Mouse (Mus musculus) heart, adult 2 months (tissue): Measurements from ENCODE around the gene Clic3. TPM values are rescaled to one million over a fixed set of nuclear protein-coding genes. Genes with fewer than 3 reads are reported as not detected.

Source experiments
- DNase-seq, 2 experiments: peaks; one replicate each; pipeline ENCODE4 v3.0.0; 2021
- H3K27ac ChIP-seq: fragments of 200-600 bp; 2 replicates; pipeline ENCODE4 v1.8.1; 2022
- H3K27me3 ChIP-seq: fragments of 200-500 bp; 2 replicates; pipeline ENCODE4 v1.6.1; 2012; ENCODE audit warnings: mild to moderate bottlenecking, low read length, inconsistent platforms, mixed read lengths; ENCODE audit not compliant: control insufficient read depth, insufficient read depth
- H3K36me3 ChIP-seq: fragments of 200-500 bp; 2 replicates; pipeline ENCODE4 v1.6.1; 2012; ENCODE audit warnings: low read length, inconsistent platforms; ENCODE audit not compliant: control insufficient read depth, insufficient read depth
- H3K4me1 ChIP-seq: fragments of 200-500 bp; 2 replicates; pipeline ENCODE4 v1.6.1; 2011; ENCODE audit warnings: low read length; ENCODE audit not compliant: control insufficient read depth, insufficient read depth
- H3K4me3 ChIP-seq: fragments of 200-600 bp; 2 replicates; pipeline ENCODE4 v1.8.1; 2022
- H3K79me2 ChIP-seq: fragments of 200-500 bp; replicated peaks from 2 replicates; pipeline ENCODE4 v1.6.1; 2012; ENCODE audit warnings: mild to moderate bottlenecking, inconsistent platforms, low read length, moderate library complexity, mixed read lengths; ENCODE audit not compliant: control insufficient read depth, insufficient read depth
- H3K9ac ChIP-seq: fragments of 200-500 bp; 2 replicates; pipeline ENCODE4 v1.6.1; 2012; ENCODE audit warnings: low read depth, mild to moderate bottlenecking, control low read depth, inconsistent platforms, low read length, mixed read lengths
- CTCF ChIP-seq: fragments of 200-600 bp; IDR thresholded peaks from 2 replicates; pipeline ENCODE4 v1.8.1; 2022; ENCODE audit warnings: antibody characterized with exemption, mild to moderate bottlenecking, moderate library complexity
- EP300 ChIP-seq: fragments of 200-500 bp; IDR thresholded peaks from 2 replicates; pipeline ENCODE4 v1.6.1; 2011; ENCODE audit warnings: low read depth, low read length, control low read depth; ENCODE audit not compliant: insufficient read depth
- POLR2A ChIP-seq: fragments of 200-500 bp; IDR thresholded peaks from 2 replicates; pipeline ENCODE4 v1.6.1; 2011; ENCODE audit warnings: mild to moderate bottlenecking, low read depth, low read length, control low read depth; ENCODE audit not compliant: insufficient read depth
- WGBS: fragments of 180-500 bp; shearing (Covaris S2); methylation state at CpG from one replicate; pipeline ENCODE4 v1.1.7; 2018; 5-methylcytosine and 5-hydroxymethylcytosine counted together
- intact Hi-C: fragments of 180-260 bp; cut with DNase I; formaldehyde crosslinking; loops from one replicate; pipeline ENCODE4 v1.15.1; 2025
- microRNA-seq, 2 experiments: library from miRNA; unstranded; fragments of <30 nt; microRNA quantifications; one replicate each; pipeline ENCODE4 v1.2.0; 2021
- polyA plus RNA-seq: library from polyadenylated mRNA; depleted of rRNA; stranded (reverse); fragments of >200 nt; gene quantifications from 2 replicates; pipeline ENCODE4 v1.2.3, GENCODE M21; 2012; rRNA removed
- total RNA-seq, 2 experiments: library from RNA; stranded (reverse); gene quantifications; 2 replicates each; pipeline ENCODE4 v1.2.3; 2021

Clic3 gene
- total and polyA plus RNA-seq, 3 experiments = 1.4 to 7.4 (median 1.8) TPM

DNA sequence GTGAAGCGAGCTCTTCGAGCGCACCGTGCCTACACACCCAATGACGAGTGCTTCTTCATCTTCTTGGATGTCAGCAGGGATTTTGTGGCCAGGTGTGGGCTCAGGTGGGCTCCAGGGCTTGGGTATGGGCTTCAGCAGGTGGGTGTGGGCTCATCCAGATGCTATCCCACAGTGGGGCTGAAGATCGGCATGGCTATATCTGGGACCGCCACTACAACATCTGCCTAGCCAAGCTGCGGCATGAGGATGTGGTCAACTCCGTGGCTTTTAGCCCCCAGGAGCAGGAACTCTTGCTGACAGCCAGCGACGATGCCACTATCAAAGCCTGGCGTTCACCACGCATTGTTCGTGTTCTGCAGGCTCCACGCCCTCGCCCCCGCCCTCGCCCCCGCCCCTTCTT is 47.9 kb downstream of the Clic3 start:
- no peak overlapping the region for H3K9ac ChIP-seq
- H3K79me2 ChIP-seq = no peaks in the 10 kb centered on the region
- 92% methylated on average over 19 of the region's 19 CpGs for WGBS
- no peaks in the 10 kb centered on the region for H3K36me3 ChIP-seq
- intact Hi-C loops = loop anchor here (5.0 kb wide), 1 partner anchor 43 kb away; the partner anchor contains the start of gene Traf2
- no peak overlapping the region for H3K27ac ChIP-seq
- TF ChIP-seq EP300 (no peak), CTCF (no peak), POLR2A (no peak)
- H3K27me3 ChIP-seq = no peaks in the 10 kb centered on the region
- peaks cover 6% of the 10 kb centered on the region for H3K4me1 ChIP-seq
- no peak overlapping the region for H3K4me3 ChIP-seq
- DNase-seq = no peak

GRCm38 (mm10) chr2:25505000-25505399 is 48.4 kb downstream of the Clic3 start:
- no peak overlapping the region for H3K9ac ChIP-seq
- H3K79me2 ChIP-seq = no peaks in the 10 kb centered on the region
- DNase-seq = no peak
- intact Hi-C loops = loop anchor here (5.0 kb wide), 1 partner anchor 42 kb away; the partner anchor contains the start of gene Traf2
- H3K4me3 ChIP-seq = no peak overlapping the region
- WGBS = 65% methylated on average over 1 of the region's 1 CpGs
- no peak for TF ChIP-seq POLR2A
- TF ChIP-seq CTCF = no peak
- no peak for TF ChIP-seq EP300
- peaks cover 5% of the 10 kb centered on the region for H3K4me1 ChIP-seq
- H3K27me3 ChIP-seq = no peaks in the 10 kb centered on the region
- H3K27ac ChIP-seq = no peak overlapping the region
- no peaks in the 10 kb centered on the region for H3K36me3 ChIP-seq

DNA sequence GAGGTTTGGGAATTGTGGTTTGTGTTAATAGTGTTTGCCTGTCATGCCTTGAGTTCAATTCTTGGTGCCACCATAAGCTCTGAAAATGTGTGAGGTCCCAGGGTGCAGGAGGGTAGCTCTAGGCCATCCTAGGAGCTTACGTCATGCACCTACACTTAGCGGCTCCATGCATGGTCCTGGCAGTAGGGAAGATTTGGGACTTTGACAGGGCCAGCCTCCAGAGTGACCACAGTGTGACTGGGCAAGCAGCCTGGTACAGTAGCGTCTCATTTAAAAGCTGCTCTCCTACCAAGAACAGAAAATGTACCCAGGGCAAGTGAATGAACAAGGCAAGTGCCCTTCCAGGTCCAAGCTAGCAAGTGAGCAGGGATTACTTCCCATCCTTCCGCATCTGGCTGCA is 49.2 kb downstream of the Clic3 start:
- 95% methylated on average over 4 of the region's 4 CpGs for WGBS
- H3K79me2 ChIP-seq = no peaks in the 10 kb centered on the region

GRCm38 (mm10) chr2:25506964-25507363 is 50.3 kb downstream of the Clic3 start:
- no peaks in the 10 kb centered on the region for H3K36me3 ChIP-seq
- intact Hi-C loops = no loop called here
- WGBS = 43% methylated on average over 5 of the region's 5 CpGs
- H3K27me3 ChIP-seq = no peaks in the 10 kb centered on the region
- TF ChIP-seq CTCF (no peak), POLR2A (no peak), EP300 (no peak)
- H3K79me2 ChIP-seq = no peaks in the 10 kb centered on the region
- H3K9ac ChIP-seq = no peak overlapping the region
- DNase-seq = no peak
- no peaks in the 10 kb centered on the region; the same call in 1 of the 2 replicates for H3K4me1 ChIP-seq
- H3K4me3 ChIP-seq = no peak overlapping the region
- H3K27ac ChIP-seq = no peak overlapping the region

More for the DNA sequence above, 49.2 kb downstream of the Clic3 start:
- intact Hi-C loops = no loop called here
- Histone ChIP-seq H3K27me3 (no peaks in the 10 kb centered on the region), H3K4me1 (peaks cover 3% of the 10 kb centered on the region), H3K4me3 (no peak overlapping the region), H3K36me3 (no peaks in the 10 kb centered on the region), H3K9ac (no peak overlapping the region), H3K27ac (no peak overlapping the region)
- no peak for DNase-seq
- TF ChIP-seq POLR2A (no peak), CTCF (no peak), EP300 (no peak)

Small RNA genes lying within 50 kb of the gene (microRNA-seq; reads per million reads assigned to microRNA genes)
- 0 to 0.77 reads per million in 2 experiments for gene Mir3087

Other genes starting within 250 kb of the Clic3 start
Only the 30 nearest of the 44 such genes appear.
- 1 to 10 TPM; 5.9 to 6.7 TPM for gene Tprn, start 194.2 kb upstream of the Clic3 start, total RNA-seq
- gene Tprn, start 194.2 kb upstream of the Clic3 start, polyA plus RNA-seq = 7.5 and 9.9 TPM in 2 replicates
- gene Ssna1, start 184.4 kb upstream of the Clic3 start, total RNA-seq = 10 to 100 TPM; 39.7 to 41.5 TPM
- 33.1 and 36.3 TPM in 2 replicates for gene Ssna1, start 184.4 kb upstream of the Clic3 start, polyA plus RNA-seq
- 10 to 100 TPM; 36.0 to 36.3 TPM for gene Anapc2, start 184.4 kb upstream of the Clic3 start, total RNA-seq
- 57.2 and 68.2 TPM in 2 replicates for gene Anapc2, start 184.4 kb upstream of the Clic3 start, polyA plus RNA-seq
- gene Tmem210, start 168.7 kb upstream of the Clic3 start, total RNA-seq = not detected
- gene Tmem210, start 168.7 kb upstream of the Clic3 start, polyA plus RNA-seq = 0.27 and 0.44 TPM in 2 replicates
- not detected for gene Lrrc26, start 166.9 kb upstream of the Clic3 start, total RNA-seq
- gene Lrrc26, start 166.9 kb upstream of the Clic3 start, polyA plus RNA-seq = 2.9 TPM in 1 of 2 replicates, not detected in the other
- not detected for gene Grin1, start 137.7 kb upstream of the Clic3 start, total RNA-seq
- gene Grin1, start 137.7 kb upstream of the Clic3 start, polyA plus RNA-seq = 0.18 and 0.41 TPM in 2 replicates
- gene Man1b1, start 124.5 kb upstream of the Clic3 start, total RNA-seq = 10 to 100 TPM; 21.6 to 22.5 TPM
- gene Man1b1, start 124.5 kb upstream of the Clic3 start, polyA plus RNA-seq = 8.2 and 9.9 TPM in 2 replicates
- gene Dpp7, start 100.5 kb upstream of the Clic3 start, total RNA-seq = 1 to 10 TPM; 4.8 to 5.4 TPM
- 11.4 and 11.8 TPM in 2 replicates for gene Dpp7, start 100.5 kb upstream of the Clic3 start, polyA plus RNA-seq
- 1 to 10 TPM; 7.2 to 7.9 TPM for gene Uap1l1, start 91.2 kb upstream of the Clic3 start, total RNA-seq
- 7.6 and 8.3 TPM in 2 replicates for gene Uap1l1, start 91.2 kb upstream of the Clic3 start, polyA plus RNA-seq
- gene Sapcd2, start 84.5 kb upstream of the Clic3 start, total RNA-seq = not detected
- gene Sapcd2, start 84.5 kb upstream of the Clic3 start, polyA plus RNA-seq = 0.20 and 0.26 TPM in 2 replicates
- 10 to 100 TPM; 11.1 to 13.5 TPM for gene Entpd2, start 61.0 kb upstream of the Clic3 start, total RNA-seq
- 36.3 and 37.1 TPM in 2 replicates for gene Entpd2, start 61.0 kb upstream of the Clic3 start, polyA plus RNA-seq
- gene Npdc1, start 57.5 kb upstream of the Clic3 start, total RNA-seq = 10 to 100 TPM; 21.3 to 30.4 TPM
- 47.8 and 52.2 TPM in 2 replicates for gene Npdc1, start 57.5 kb upstream of the Clic3 start, polyA plus RNA-seq
- under 1 TPM in 1 of 2 experiments, not detected in 1; 0.11 TPM for gene Fut7, start 33.6 kb upstream of the Clic3 start, total RNA-seq
- 0.43 TPM in 1 of 2 replicates, not detected in the other for gene Fut7, start 33.6 kb upstream of the Clic3 start, polyA plus RNA-seq
- 10 to 100 TPM; 36.1 to 41.1 TPM for gene Abca2, start 28.1 kb upstream of the Clic3 start, total RNA-seq
- gene Abca2, start 28.1 kb upstream of the Clic3 start, polyA plus RNA-seq = 43.4 and 44.2 TPM in 2 replicates
- 10 to 100 TPM; 17.7 to 20.6 TPM for gene Paxx, start 4.3 kb downstream of the Clic3 start, total RNA-seq
- gene Paxx, start 4.3 kb downstream of the Clic3 start, polyA plus RNA-seq = 32.8 and 36.8 TPM in 2 replicates
- gene Ptgds, start 13.2 kb downstream of the Clic3 start, total RNA-seq = 100 to 1,000 TPM; 472 to 774 TPM
- gene Ptgds, start 13.2 kb downstream of the Clic3 start, polyA plus RNA-seq = 198 and 795 TPM in 2 replicates
- not detected for gene Lcn12, start 37.1 kb downstream of the Clic3 start, total RNA-seq
- not detected in 2 replicates for gene Lcn12, start 37.1 kb downstream of the Clic3 start, polyA plus RNA-seq
- gene Fbxw5, start 43.9 kb downstream of the Clic3 start, total RNA-seq = 10 to 100 TPM; 82.7 to 84.8 TPM
- 32.9 and 41.0 TPM in 2 replicates for gene Fbxw5, start 43.9 kb downstream of the Clic3 start, polyA plus RNA-seq
- 1 to 10 TPM; 1.3 to 1.6 TPM for gene C8g, start 44.9 kb downstream of the Clic3 start, total RNA-seq
- gene C8g, start 44.9 kb downstream of the Clic3 start, polyA plus RNA-seq = 4.1 and 6.1 TPM in 2 replicates
- 10 to 100 TPM; 13.5 to 15.8 TPM for gene Traf2, start 90.1 kb downstream of the Clic3 start, total RNA-seq
- 10.8 and 15.1 TPM in 2 replicates for gene Traf2, start 90.1 kb downstream of the Clic3 start, polyA plus RNA-seq
- 100 to 1,000 TPM; 211 to 222 TPM for gene Edf1, start 101.0 kb downstream of the Clic3 start, total RNA-seq
- 81.9 and 110 TPM in 2 replicates for gene Edf1, start 101.0 kb downstream of the Clic3 start, polyA plus RNA-seq
- 1 to 10 TPM in 1 of 2 experiments, under 1 TPM in 1; 0.60 to 2.2 TPM for gene Mamdc4, start 118.0 kb downstream of the Clic3 start, total RNA-seq
- 1.6 and 8.5 TPM in 2 replicates for gene Mamdc4, start 118.0 kb downstream of the Clic3 start, polyA plus RNA-seq
- 10 to 100 TPM; 52.6 to 69.9 TPM for gene Phpt1, start 118.4 kb downstream of the Clic3 start, total RNA-seq
- gene Phpt1, start 118.4 kb downstream of the Clic3 start, polyA plus RNA-seq = 100 and 101 TPM in 2 replicates
- gene Ajm1, start 124.9 kb downstream of the Clic3 start, total RNA-seq = under 1 TPM; 0.05 to 0.36 TPM
- 0.15 and 1.1 TPM in 2 replicates for gene Ajm1, start 124.9 kb downstream of the Clic3 start, polyA plus RNA-seq
- 10 to 100 TPM; 61.2 to 65.3 TPM for gene Rabl6, start 151.7 kb downstream of the Clic3 start, total RNA-seq
- 48.8 and 56.0 TPM in 2 replicates for gene Rabl6, start 151.7 kb downstream of the Clic3 start, polyA plus RNA-seq
- not detected for gene Ccdc183, start 160.8 kb downstream of the Clic3 start, total RNA-seq
- gene Ccdc183, start 160.8 kb downstream of the Clic3 start, polyA plus RNA-seq = not detected in 2 replicates
- 10 to 100 TPM; 29.4 to 32.6 TPM for gene Tmem141, start 165.2 kb downstream of the Clic3 start, total RNA-seq
- 49.2 and 73.7 TPM in 2 replicates for gene Tmem141, start 165.2 kb downstream of the Clic3 start, polyA plus RNA-seq
- 1 to 10 TPM; 4.8 to 6.8 TPM for gene Fcna, start 171.2 kb downstream of the Clic3 start, total RNA-seq
- 3.4 and 4.0 TPM in 2 replicates for gene Fcna, start 171.2 kb downstream of the Clic3 start, polyA plus RNA-seq
- gene Lcn8, start 196.3 kb downstream of the Clic3 start, total RNA-seq = 1 to 10 TPM in 1 of 2 experiments, under 1 TPM in 1; 0.98 to 1.2 TPM
- 0.20 TPM in 1 of 2 replicates, not detected in the other for gene Lcn8, start 196.3 kb downstream of the Clic3 start, polyA plus RNA-seq
- not detected for gene Lcn5, start 201.1 kb downstream of the Clic3 start, total RNA-seq
- not detected in 2 replicates for gene Lcn5, start 201.1 kb downstream of the Clic3 start, polyA plus RNA-seq